Mouse (Mus musculus): Measurements from ENCODE around the gene Bmt2. TPM values are rescaled to one million over a fixed set of nuclear protein-coding genes. Genes with fewer than 3 reads are reported as not detected.

Bmt2 gene
- polyA plus RNA-seq, 1 experiment = 2.4 TPM

DNA sequence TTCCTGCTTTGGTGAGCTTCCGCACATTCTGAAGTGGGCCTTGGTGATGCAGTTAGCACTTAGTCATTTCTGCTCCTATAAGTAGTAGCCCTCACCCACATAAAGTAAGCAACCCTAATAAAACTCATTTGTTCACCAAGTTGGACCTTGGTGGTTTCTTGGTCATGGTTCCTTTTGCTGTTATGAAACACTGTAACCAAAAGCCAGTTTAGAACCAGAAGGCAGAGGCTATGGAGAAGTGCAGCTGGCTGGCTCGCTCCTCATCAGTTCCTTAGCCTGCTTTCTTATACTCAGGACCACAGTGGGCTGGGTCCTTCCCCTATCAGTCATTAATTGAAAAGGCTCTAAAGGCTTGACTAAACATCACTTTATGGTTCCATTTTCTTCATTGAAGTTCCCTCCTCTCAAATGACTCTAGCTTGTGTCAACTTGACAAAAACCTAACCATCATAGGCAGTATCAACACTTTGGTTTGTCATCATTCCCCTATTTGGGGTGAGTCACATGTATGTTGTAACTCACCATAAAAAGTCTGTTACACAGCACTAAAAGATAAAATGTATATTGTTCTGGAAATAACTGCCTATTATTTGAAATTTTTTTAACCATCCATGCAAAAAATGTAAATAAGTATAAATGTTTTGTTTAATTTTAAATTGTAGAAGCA lies 6.3 kb upstream of the Bmt2 start:
- no peak overlapping the region for H3K4me3 ChIP-seq (ENCODE audit: control insufficient read depth, low read depth, low read length)
- TF ChIP-seq POLR2A (IDR thresholded peaks at IDR 0.05; ENCODE audit: control insufficient read depth, low read depth, low read length) (no peak), CTCF (IDR thresholded peaks at IDR 0.05; ENCODE audit: control insufficient read depth, insufficient read depth, insufficient replicate concordance, low read depth, low read length) (no peak)
- no peaks in the 10 kb centered on the region for H3K27me3 ChIP-seq (ENCODE audit: control insufficient read depth, insufficient read depth, low read length)
- no peaks in the 10 kb centered on the region for H3K36me3 ChIP-seq (ENCODE audit: control insufficient read depth, insufficient read depth, low read length)
- H3K4me1 ChIP-seq (ENCODE audit: control insufficient read depth, insufficient read depth, low read length) = no peaks in the 10 kb centered on the region
- H3K27ac ChIP-seq (ENCODE audit: control insufficient read depth, insufficient read depth, low read depth, low read length) = no peak overlapping the region

DNA sequence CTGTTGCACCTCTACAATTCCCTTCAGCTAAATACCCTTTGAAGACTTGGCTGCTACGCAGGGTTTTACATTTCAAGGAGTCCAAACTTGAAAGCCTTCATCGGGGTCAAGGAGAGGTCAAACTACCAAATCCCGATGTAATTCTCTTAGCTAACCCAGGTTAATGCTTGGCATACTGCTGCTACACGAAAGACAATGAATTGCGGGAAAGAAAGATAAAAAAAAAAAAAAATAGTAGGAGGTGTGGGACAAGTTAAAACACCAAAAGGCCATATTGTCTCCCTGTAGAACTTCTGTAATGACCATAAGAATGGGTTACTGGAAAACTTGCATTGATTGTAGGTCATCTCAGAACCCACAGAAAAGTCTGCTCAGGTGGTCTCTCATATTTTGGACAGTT lies 583 bp upstream of the Bmt2 start:
- TF ChIP-seq POLR2A (IDR thresholded peaks at IDR 0.05; ENCODE audit: control insufficient read depth, low read depth, low read length) (no peak), CTCF (IDR thresholded peaks at IDR 0.05; ENCODE audit: control insufficient read depth, insufficient read depth, insufficient replicate concordance, low read depth, low read length) (no peak)
- Histone ChIP-seq H3K4me1 (ENCODE audit: control insufficient read depth, insufficient read depth, low read length) (peaks cover 4% of the 10 kb centered on the region; the same call in 1 of the 2 replicates), H3K27ac (ENCODE audit: control insufficient read depth, insufficient read depth, low read depth, low read length) (peak overlapping the region; percentile 73; the same call in 1 of the 2 replicates), H3K36me3 (ENCODE audit: control insufficient read depth, insufficient read depth, low read length) (no peaks in the 10 kb centered on the region), H3K4me3 (ENCODE audit: control insufficient read depth, low read depth, low read length) (peak overlapping the region; percentile 98), H3K27me3 (ENCODE audit: control insufficient read depth, insufficient read depth, low read length) (no peaks in the 10 kb centered on the region)

DNA sequence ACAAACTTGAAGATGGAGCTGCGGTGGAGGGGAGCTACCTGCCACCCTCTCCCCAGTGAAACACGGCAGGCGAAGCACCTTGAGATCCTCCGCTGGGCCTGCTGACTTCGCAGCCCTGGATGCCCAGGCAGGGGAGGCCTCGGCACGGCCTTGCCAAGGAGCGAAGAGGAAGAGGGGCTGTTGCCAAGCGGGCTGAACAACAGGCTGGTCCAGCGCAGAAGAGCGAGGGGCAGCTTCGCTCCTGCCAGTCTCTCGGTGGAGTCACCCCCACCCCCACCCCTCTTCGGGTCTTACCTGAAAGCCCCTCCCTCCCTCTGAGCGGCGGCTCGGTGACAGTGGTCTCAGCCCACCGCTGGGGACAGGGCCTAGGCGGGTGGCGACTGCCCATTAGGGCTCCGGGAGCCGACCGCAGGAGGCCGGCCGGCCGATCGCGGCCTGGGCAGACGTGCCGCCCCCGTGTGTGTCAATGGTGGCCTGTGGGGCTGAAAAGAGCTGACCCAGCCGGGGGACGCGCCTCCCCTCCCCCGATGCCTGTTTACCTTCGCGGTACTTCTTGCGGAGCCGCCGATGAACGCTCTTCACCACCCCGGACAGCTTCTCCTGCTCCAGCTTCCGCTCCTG lies 515 bp downstream of the Bmt2 start:
- Histone ChIP-seq H3K4me1 (ENCODE audit: control insufficient read depth, insufficient read depth, low read length) (peaks cover 4% of the 10 kb centered on the region; the same call in 1 of the 2 replicates), H3K27ac (ENCODE audit: control insufficient read depth, insufficient read depth, low read depth, low read length) (peak overlapping the region; percentile 91), H3K36me3 (ENCODE audit: control insufficient read depth, insufficient read depth, low read length) (no peaks in the 10 kb centered on the region), H3K27me3 (ENCODE audit: control insufficient read depth, insufficient read depth, low read length) (no peaks in the 10 kb centered on the region), H3K4me3 (ENCODE audit: control insufficient read depth, low read depth, low read length) (peak overlapping the region; percentile 98)
- TF ChIP-seq POLR2A (IDR thresholded peaks at IDR 0.05; ENCODE audit: control insufficient read depth, low read depth, low read length) (no peak; the same call in 1 of the 2 replicates), CTCF (IDR thresholded peaks at IDR 0.05; ENCODE audit: control insufficient read depth, insufficient read depth, insufficient replicate concordance, low read depth, low read length) (no peak)

DNA sequence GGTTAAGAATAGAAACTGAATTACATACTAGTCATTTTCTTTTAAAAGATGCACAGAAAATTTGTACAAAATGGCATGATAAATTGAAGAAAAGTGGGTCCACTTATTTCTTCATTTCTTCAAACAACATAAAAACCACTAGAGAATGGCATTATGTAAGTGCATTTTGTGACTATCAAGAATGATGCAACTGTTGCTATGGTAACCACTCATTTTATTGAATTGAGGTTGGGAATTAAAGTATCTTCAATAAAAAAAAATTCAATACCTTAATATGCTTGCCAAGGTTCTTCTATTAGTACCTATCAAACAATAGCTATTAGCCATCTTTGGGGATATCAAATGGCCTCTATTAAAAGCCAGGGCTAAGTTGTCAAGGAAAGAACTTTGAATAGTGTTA lies 1.6 kb downstream of the Bmt2 start:
- no peaks in the 10 kb centered on the region for H3K27me3 ChIP-seq (ENCODE audit: control insufficient read depth, insufficient read depth, low read length)
- no peak for TF ChIP-seq POLR2A (IDR thresholded peaks at IDR 0.05; ENCODE audit: control insufficient read depth, low read depth, low read length)
- no peak for TF ChIP-seq CTCF (IDR thresholded peaks at IDR 0.05; ENCODE audit: control insufficient read depth, insufficient read depth, insufficient replicate concordance, low read depth, low read length)
- no peak overlapping the region for H3K4me3 ChIP-seq (ENCODE audit: control insufficient read depth, low read depth, low read length)

DNA sequence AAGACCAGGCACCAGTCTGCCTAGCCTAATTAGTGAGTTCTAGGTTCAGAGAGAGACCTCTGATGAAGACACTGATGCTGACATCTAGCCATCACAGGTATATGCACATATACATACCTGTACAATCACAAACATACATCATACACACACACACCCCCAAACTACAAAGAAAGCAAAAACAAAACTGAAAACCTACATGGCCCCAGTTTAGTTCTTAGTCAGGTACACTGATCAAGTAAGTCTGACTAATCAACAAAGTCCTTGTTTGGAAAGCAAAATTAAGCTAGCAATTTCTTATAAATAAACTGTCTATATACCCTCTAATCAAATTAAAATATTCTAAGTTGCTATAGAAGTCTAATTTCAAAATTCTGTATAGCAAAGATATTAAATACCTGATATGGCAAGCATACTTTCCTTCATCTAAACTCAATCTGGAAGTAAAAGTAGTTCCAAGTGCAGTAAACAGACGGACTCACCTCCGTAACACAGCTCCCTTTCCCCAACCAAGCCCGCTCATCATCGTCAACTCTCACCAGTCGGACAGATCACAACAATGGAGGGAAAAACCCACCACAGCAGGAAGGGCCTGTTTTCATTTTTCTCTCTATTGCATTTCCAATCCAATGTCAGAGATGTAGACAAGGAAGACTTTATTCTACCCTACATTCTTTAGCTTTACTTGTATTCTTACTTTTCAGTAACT lies 3.0 kb downstream of the Bmt2 start:
- Histone ChIP-seq H3K4me1 (ENCODE audit: control insufficient read depth, insufficient read depth, low read length) (peaks cover 4% of the 10 kb centered on the region; the same call in 1 of the 2 replicates), H3K27me3 (ENCODE audit: control insufficient read depth, insufficient read depth, low read length) (no peaks in the 10 kb centered on the region), H3K36me3 (ENCODE audit: control insufficient read depth, insufficient read depth, low read length) (no peaks in the 10 kb centered on the region), H3K4me3 (ENCODE audit: control insufficient read depth, low read depth, low read length) (no peak overlapping the region), H3K27ac (ENCODE audit: control insufficient read depth, insufficient read depth, low read depth, low read length) (no peak overlapping the region)
- TF ChIP-seq POLR2A (IDR thresholded peaks at IDR 0.05; ENCODE audit: control insufficient read depth, low read depth, low read length) (no peak), CTCF (IDR thresholded peaks at IDR 0.05; ENCODE audit: control insufficient read depth, insufficient read depth, insufficient replicate concordance, low read depth, low read length) (no peak)

More for the DNA sequence above, 1.6 kb downstream of the Bmt2 start:
- H3K36me3 ChIP-seq (ENCODE audit: control insufficient read depth, insufficient read depth, low read length) = no peaks in the 10 kb centered on the region
- H3K4me1 ChIP-seq (ENCODE audit: control insufficient read depth, insufficient read depth, low read length) = peaks cover 4% of the 10 kb centered on the region; the same call in 1 of the 2 replicates
- H3K27ac ChIP-seq (ENCODE audit: control insufficient read depth, insufficient read depth, low read depth, low read length) = no peak overlapping the region

DNA sequence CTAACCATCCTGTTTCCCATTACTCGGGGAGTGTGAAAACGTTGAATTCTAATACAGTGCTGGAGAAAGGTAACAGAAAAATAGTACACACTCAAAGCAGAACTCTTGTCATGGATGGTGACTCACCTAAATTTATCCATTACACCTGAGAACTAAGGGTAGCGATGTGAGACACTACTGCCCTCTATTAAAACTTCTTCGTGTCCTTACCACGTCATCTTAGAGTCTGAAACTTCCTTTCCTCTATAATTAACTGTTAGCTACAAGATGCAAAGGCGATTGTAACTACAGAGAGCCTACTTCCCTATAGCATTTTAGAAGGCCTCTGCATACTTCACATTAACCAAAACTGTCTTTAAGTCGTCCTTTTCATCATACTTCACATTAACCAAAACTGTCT lies 12.1 kb downstream of the Bmt2 start:
- Histone ChIP-seq H3K27me3 (ENCODE audit: control insufficient read depth, insufficient read depth, low read length) (no peaks in the 10 kb centered on the region), H3K4me1 (ENCODE audit: control insufficient read depth, insufficient read depth, low read length) (no peaks in the 10 kb centered on the region), H3K27ac (ENCODE audit: control insufficient read depth, insufficient read depth, low read depth, low read length) (no peak overlapping the region), H3K4me3 (ENCODE audit: control insufficient read depth, low read depth, low read length) (no peak overlapping the region), H3K36me3 (ENCODE audit: control insufficient read depth, insufficient read depth, low read length) (no peaks in the 10 kb centered on the region; the same call in 1 of the 2 replicates)
- TF ChIP-seq POLR2A (IDR thresholded peaks at IDR 0.05; ENCODE audit: control insufficient read depth, low read depth, low read length) (no peak), CTCF (IDR thresholded peaks at IDR 0.05; ENCODE audit: control insufficient read depth, insufficient read depth, insufficient replicate concordance, low read depth, low read length) (no peak)

DNA sequence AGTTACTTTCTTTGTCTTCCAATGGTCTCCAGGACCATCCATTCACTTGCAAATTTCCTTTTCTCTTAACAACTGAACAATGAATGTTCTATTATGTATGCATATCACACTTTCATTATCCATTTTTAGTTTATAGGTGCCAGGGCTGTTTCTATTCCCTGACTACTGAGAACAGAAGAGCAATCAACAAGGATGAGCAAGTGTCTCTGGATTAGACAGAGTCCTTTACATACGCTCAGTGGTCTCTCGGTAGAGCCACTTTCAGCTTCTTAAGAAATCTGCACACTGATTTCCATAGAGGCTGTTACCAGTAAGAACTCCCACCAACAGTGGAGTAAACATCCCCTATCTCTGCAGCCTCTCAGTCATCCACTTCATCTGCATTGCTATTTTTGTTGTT lies 19.8 kb downstream of the Bmt2 start:
- Histone ChIP-seq H3K4me3 (ENCODE audit: control insufficient read depth, low read depth, low read length) (no peak overlapping the region), H3K36me3 (ENCODE audit: control insufficient read depth, insufficient read depth, low read length) (no peaks in the 10 kb centered on the region)
- TF ChIP-seq CTCF (IDR thresholded peaks at IDR 0.05; ENCODE audit: control insufficient read depth, insufficient read depth, insufficient replicate concordance, low read depth, low read length) (no peak), POLR2A (IDR thresholded peaks at IDR 0.05; ENCODE audit: control insufficient read depth, low read depth, low read length) (no peak)

More for the DNA sequence above, 19.8 kb downstream of the Bmt2 start:
- no peaks in the 10 kb centered on the region for H3K27me3 ChIP-seq (ENCODE audit: control insufficient read depth, insufficient read depth, low read length)
- no peaks in the 10 kb centered on the region for H3K4me1 ChIP-seq (ENCODE audit: control insufficient read depth, insufficient read depth, low read length)
- H3K27ac ChIP-seq (ENCODE audit: control insufficient read depth, insufficient read depth, low read depth, low read length) = no peak overlapping the region

All from testis, adult 2 months (tissue).